Mouse (Mus musculus) urinary bladder, postnatal 25 days (tissue): Measurements from ENCODE around the gene Galr2.
A peak's percentile ranks its signal among the peaks of the same experiment; 100 is the strongest.
"Not testable (repeated sequence)": the region's sequence is repeated elsewhere in the genome, so short reads cannot be mapped to it uniquely, and the experiment has no call there.

Source experiments
- DNase-seq: peaks from one replicate; pipeline ENCODE4 v3.0.0; 2022; ENCODE audit warnings: low spot score

The Galr2 gene

DNA sequence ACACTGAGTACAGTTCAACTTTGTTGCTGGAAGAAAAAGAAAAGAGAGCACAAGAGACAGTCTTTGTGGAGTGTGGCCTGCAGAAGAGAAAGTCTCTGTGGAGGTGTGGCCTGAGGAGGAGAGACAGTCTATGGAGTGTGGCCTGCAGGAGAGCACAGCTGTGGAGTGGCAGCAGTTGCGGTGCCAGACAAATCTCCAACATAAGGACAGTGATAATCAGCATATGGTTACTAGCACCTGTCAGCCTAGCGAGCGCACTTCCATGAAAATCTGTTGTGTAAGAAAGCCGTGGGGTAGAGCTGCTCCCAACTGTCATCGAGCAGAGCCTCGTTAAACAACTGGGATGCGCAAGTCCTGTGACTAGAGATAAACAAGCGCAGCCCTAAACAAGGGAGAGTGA lies 11.2 kb upstream of the Galr2 start:
- no peak for DNase-seq

DNA sequence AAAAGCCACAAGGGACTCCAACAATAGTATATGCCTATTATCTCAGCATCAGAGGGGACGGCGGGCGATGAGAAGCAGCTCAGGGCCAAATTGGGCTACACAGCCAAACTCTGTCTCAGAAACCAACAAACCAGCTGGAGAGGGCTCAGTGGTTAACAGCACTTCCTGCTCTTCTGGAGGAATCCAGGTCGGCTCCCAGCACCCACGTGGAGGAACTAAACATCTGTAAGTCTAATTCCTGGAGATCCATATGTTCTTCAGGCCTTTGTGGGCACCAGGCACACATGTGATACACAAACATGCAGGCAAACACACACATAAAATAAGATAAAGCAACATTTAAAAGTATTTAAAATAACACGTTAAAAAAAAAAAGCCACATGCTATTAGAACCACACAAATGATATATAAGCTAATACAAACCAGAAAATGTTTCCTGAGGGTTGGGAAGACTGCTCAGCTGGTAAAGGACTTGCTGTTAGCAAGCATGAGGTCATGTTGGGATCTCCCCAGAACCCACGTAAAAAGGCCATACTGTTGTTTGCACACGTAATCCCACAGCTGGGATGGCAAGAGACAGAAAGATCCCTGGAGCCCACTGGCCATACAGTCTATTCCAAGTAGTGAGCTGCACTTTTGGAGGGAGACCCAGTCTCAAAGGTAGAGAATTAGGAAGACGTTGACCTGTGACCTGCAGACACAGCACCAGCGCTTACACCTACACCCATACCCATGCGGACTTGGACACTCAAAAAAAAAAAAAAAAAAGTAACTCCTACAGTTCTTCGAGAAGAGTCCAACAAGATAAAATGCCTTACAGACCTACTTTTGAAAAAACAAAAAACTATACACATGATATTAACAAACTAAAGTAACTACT lies 7.9 kb upstream of the Galr2 start:
- no peak for DNase-seq

DNA sequence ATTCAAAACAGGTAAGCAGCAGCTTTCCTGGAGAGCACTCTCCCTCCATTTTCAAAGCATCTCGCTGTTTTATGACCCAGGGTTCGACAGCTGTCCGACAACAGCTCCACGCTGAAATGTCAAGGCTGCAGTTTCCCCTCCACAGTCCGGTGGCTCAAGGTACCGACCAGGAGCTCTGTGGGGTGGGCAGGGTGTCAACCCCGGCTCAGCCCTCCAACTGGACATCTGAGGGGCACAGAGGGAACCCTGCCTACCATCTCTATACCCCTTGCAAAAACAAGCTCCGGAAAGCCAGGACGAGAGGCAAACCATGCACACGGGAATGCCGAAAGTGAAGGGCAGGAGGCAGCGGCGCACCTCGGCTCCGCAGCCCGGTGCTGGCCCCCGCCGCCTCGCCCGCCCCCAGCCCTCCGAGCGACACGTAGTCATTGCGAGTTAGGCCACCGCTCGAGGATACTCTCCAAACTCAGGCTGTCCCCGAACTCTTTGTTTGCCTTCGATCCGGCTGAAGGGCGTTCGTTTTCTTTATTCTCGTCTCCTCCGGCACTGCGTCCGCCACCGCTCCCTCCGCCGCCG lies 7.2 kb upstream of the Galr2 start:
- no peak for DNase-seq

DNA sequence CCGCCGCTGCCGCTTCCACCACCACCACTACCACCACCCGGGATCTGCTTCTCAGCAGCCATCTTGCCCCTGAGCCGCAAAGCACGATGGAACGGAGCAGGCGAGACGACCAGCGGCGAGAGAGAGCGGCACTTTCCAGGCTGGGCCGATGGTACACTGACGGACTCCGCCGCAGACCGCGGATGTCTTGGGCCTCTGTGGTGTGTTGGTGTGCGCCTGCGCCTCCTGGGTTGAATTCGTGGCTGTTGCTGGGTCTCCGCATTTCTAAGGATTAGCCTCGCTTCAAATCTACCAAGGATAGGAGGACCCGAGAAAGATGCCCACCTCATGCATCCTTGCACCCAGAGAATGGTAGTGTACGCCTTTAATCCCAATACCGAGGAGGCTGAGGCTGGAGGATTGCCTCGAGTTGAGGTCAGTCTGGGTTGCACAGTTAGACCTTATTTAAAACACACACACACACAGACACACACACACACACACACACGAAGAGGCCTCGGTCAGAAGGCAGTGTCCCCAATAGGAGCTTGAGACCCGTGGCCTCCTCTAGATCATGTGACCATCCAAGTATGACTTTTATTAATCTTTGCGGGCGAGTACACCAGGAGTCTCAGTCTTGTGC lies 6.6 kb upstream of the Galr2 start, which contains the start of gene Srp68:
TSS of gene Srp68 (minus strand) at position 173 of the 622 bp plus-strand sequence.
- peak; percentile 89 for DNase-seq

DNA sequence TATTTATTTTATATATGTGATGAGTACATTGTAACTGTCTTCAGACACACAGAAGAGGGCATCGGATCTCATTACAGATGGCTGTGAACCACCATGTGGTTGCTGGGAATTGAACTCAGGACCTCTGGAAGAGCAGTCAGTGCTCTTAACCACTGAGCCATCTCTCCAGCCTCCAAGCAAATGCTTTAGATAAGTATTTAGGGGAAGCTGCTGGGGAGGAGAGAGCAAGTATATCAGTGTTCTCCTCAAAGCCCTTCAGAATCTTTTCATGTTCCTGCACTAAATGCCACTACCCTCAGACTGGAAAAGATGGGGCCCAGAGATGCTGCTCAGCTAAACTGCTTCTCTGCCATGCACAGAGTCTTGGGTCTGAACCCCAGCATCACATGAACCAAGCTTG lies 3.6 kb upstream of the Galr2 start:
- not testable (repeated sequence) for DNase-seq

DNA sequence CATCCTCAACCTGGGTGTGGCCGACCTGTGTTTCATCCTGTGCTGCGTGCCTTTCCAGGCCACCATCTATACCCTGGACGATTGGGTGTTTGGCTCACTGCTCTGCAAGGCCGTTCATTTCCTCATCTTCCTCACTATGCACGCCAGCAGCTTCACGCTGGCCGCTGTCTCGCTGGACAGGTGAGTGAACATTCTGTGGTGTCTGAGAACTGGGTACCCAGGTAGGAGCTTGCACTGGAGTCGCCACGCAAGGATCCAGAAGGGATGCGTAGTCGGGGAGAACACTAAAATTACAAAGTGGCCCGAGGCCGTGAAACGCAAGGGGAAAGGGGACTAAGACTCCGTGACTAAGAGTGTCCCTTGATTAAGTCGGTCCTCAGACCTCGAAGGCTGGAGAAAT lies 932 bp downstream of the Galr2 start:
- DNase-seq, result no peak

DNA sequence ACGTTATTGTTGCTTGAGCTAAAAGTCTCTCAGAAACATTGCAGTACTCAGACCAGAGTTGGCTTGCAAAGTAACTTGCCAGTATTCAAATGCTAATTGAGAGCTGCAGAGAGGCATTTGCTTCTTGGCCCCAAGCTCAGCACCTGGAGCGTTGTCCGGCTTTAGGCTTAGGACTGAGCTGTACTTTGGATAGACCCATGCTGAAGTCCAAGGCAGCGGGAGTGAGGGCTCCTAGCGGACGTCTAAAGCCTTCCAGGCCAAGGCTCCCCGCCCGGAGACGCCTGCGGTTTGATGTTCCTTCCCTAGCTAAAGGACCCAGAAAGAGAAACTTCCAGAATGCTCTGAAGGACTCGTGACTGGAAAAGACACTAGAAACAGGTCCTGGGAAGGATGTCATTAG lies 1.4 kb downstream of the Galr2 start:
- no peak for DNase-seq

DNA sequence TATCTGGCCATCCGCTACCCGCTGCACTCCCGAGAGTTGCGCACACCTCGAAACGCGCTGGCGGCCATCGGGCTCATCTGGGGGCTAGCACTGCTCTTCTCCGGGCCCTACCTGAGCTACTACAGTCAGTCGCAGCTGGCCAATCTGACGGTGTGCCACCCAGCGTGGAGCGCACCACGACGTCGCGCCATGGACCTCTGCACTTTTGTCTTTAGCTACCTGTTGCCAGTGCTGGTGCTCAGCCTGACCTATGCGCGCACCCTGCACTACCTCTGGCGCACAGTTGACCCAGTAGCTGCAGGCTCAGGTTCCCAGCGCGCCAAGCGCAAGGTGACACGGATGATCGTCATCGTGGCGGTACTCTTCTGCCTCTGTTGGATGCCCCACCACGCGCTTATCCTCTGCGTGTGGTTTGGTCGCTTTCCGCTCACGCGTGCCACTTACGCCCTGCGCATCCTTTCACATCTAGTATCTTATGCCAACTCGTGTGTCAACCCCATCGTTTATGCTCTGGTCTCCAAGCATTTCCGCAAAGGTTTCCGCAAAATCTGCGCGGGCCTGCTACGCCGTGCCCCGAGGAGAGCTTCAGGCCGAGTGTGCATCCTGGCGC lies 2.3 kb downstream of the Galr2 start:
- DNase-seq, result no peak

DNA sequence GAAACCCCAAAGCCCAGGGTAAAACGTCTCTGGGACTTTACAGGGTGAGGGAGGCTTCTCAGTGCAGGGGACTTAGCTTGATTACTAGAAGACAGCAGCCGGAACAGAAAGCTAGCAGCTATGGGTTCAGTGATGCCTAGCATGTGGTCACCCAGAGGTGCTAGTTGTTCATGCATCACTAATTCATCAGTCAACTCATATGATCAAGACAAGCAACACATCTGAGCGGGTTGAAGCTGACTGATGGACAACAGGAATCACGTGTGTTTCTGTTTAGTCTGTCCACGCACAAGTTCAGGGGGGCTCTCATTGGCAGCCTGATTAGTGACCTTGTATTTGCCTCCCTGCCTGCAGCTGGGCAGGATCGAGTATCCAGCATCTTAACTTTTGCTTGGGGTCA lies 3.2 kb downstream of the Galr2 start:
- DNase-seq, result no peak

DNA sequence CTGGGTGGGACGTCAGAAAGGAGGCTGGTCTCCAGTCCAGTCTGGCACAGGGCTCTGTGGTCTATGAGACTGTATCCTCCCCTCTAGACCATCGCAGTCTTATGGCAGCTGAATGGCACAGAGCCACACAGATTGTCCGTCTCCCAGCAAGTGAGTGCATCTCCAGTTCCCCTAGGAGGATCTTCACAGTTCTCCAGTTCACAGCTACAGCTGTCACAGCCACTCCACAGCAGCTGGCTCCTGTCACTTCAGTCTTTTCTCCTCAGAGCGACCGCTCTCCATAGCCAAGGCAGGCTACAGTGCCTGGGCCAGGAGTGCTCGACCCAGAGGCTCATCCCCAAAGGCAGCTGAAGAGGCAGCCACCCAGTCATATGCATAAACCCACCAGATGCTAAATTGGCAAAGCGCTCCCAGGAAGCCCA lies 5.0 kb downstream of the Galr2 start:
- no peak for DNase-seq

DNA sequence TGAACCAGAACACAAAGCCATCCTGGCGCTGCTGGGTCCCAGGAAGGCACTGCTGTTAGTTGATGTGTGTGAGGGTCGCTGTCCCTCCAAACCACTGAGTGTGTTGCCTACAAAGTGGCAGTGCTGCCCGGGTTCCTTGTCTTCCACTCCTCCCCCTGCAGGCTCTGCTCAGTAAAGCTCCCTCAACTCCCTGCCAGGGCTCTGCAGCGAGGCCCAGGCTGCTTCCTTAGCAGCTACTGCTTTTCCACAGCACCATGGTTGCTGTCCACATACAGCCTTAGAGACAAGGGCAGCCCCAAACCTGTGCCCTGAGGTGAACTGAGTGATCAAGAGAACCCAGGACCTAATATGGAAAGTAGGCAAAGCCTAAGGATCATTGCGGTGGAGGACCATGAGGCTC lies 6.6 kb downstream of the Galr2 start:
- no peak for DNase-seq

DNA sequence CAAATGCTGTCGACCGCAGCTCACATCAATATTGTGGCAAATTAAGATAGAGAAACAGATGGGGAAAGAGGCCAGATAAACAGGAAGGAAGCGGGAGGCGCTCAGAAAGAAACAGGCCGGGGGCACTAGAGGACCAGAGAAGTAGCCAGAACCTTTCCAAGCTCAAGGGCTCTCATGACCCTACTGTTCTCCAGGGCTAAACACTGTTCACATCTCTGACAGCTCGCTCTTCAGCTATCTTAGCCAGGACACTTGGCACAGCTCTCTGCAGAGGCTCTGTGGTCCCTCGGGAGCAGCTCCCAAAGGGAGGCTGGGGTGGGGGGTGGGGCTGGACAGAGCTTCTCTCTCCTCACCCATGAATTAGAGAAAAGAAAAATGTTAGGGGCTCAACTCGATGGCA lies 9.8 kb downstream of the Galr2 start:
- no peak for DNase-seq

DNA sequence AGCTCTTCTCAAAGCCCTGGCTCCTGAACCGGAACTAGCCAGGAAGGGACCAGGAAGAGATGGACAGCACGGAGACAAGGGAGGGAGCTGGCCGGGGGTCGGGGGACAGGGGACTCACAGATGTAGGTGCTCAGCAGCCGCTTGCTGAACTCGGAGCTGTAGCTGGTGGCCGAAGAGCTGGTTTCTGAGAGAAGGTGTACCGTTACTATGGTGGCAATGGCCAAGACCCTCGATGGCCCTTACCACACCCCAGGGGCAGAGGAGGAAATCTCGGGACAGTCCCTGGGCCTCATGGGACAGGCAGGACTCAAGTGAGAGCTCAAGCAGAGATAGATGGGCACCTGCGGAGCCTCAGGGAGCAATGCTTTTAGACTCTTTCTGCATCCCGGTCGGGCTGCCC lies 11.7 kb downstream of the Galr2 start:
- no peak for DNase-seq

DNA sequence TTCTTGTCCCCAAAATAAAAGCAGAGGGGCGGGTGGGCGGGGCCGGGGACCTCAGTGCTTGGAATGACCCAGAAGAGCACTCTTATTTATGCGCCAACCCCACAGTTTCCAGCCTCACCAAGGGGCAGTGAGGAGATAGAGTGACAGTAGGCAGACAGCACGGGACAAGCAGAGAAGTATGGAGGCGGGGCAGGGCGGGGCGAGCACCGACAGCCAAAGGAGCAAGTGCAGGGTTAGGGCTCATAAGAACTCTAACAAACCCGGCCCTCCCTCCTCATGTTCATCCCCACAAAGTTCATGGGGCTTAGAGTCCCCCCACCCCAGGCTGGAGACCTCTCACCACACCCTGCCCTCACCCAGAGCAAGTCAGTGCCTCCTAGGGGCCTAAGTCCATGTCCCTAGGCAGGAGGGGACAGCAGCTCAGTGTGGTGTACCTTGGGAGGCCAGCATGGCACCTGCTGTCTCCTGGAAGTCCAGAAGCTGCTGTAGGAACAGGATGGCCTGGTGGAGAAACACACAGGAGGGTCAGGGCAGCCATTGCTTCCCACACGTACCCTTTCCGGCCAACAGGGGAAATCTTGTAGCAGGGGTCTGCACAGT lies 12.9 kb downstream of the Galr2 start:
- DNase-seq, result no peak

DNA sequence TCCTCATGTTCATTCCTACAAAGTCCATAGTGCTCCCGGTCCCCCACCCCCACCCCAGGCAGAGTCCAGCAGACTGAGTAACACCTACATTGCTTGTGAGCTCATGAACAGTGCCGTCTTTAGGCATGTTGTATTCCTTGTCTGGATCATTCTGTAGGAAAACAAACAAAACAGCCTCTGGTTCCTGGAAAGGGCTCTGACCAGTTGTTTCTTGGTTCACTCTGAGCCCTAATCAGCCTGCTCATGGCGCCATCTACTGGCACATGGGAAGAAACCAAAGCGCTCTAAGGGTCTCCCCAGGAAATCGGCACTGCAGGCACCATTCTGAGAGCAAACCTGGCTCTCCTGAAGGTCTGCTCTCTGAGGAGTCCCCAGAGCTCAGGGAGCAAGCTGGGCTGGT lies 13.6 kb downstream of the Galr2 start:
- DNase-seq, result peak; percentile 42

DNA sequence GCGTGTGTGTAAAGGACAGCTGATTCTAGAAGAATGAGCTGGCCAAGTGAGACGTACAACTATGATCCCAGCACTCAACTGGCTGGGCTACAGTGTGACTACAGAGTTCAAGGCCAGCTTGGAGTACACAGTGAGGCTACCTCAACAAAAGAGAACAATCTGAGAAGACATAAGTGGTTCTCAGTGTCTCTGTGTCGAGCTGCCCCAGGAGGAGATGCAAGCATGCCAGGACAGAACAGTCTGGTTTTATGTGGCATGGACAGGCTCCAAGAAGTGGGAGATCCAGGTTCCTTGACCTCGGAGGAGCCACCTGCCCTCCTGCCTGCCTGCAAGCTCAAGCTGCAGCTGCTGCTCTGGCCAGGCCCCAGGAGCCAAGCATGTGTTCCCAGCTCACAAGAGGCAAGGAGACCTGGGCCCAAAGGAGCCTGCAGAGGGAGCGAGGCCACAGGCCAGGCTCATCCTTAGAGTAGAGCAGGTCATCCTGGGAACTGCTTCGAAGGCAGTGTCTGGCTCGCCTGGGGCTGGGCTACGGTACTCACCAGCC lies 15.5 kb downstream of the Galr2 start:
- no peak for DNase-seq

DNA sequence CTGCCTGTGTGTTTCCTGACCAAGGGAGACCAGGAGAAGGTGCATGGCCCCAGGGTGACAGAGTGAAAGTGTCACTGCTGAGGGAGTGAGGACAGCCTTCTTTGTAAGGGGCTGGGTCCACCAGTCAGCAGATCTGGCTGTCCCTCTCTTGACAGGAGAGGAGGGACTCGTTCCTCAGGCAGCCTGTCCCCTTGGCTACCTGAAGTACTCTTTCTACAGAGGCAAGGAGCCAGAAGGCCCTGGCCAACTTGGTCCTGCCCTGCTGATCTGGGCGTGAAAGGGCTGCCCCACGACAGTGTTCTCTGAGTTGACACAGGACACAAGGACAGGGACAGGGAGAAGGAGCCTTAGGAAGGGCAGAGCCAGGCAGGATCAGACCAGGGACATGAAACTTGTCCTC lies 16.3 kb downstream of the Galr2 start:
- no peak for DNase-seq

DNA sequence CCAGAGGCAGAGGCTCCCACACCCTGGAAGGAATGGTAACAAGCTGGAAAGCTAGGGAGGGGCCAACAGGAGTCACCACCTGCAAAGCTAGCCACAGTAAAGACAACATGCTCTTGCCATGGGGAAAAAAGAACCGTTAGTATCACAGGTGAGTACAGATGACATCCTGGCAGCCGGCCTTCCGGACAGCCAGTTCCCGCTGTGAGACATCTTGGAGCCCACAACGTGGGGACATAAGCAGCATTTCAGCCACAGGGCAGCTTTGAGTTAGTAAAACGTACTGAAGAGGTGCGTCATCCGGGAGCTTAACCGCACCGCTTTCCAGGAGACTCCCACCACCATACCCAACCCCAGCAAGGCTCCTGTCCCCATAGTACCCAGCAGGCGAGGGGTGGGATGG lies 17.5 kb downstream of the Galr2 start:
- no peak for DNase-seq

DNA sequence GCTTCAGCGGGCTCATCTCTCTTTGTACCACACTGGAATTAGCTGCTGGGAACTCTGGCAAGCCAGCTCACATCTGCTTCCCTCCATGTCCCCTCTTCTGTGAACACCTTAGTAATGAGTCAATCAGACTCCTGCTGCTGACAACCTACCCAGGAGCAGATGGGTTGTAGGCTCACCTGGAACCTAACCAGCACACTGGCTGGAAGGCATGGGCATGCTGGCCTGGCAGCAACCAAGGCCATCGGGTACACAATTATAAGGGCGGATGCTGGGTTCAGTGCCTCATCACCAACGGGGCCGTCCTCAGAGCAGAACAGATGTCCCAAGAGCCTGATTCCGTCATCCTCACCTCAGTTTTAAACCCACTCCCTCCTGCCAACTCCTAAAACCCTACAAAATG lies 17.9 kb downstream of the Galr2 start:
- DNase-seq, result no peak

DNA sequence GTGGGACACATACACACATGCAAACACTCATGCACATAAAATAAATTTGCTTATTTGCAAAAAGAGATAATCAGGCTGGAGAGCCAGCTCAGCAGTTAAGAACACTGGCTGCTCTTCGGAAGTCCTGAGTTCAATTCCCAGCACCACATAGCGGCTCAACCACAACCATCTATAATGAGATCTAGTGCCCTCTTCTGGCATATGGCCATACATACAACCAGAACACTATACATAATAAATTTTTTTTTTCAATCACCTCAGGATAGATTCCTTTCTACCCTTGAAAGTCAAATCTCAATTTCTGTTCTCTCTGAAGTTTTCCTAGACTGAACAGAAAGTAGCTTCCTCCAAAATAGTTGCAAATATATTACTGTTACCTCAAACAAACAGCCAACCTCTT lies 24.7 kb downstream of the Galr2 start:
- DNase-seq, result no peak

DNA sequence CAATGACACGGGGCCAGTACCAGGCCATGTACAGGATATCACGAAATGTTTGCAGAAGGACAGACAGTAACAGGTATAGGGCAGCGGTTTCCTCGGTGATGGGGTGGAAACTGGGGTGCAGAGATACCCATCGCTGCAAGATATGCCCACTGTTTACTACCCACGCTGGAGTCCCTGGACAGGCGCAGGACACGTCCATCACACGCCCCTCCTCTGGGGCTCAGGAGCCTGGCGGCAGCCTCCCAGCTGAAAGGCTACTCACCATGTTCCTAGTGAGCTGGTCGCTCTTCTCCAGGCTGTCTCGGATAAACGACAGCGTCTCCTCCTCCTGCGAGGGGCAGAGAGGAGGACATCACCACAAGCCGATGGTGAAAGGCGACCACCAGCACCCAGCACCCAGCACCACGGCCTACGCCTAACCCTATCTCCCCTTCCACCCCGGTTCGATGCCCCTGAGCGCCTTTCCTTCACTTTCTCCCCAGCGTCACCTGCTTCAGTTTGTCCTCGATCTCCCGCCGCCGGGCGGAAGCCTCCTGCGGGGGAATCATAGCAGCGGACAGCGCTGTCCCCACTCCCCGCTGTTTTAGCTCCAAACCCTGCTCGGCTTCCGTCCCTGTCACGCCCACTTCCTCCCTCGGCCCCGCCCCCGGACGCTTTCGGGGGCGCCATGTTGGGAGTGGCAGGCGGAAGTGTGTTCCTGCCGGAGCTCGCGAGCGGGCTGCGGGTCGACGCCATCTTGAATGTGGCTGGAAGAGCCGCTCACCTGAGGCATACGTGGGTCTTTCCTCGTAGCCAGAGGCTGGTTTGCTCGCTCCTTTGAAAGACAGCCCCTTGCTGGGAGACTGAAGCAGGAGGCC lies 25.6 kb downstream of the Galr2 start:
- peak; percentile 89 for DNase-seq
